Mouse (Mus musculus) testis, adult 2 months (tissue): ENCODE data around the gene Mfsd9. TPM values are rescaled to one million over a fixed set of nuclear protein-coding genes. Genes with fewer than 3 reads are reported as not detected.

ENCODE experiments used
- H3K27ac ChIP-seq: fragments of 200-500 bp; 2 replicates; pipeline ENCODE4 v1.5.1; 2012; ENCODE audit warnings: low read depth, low read length; ENCODE audit not compliant: control insufficient read depth, insufficient read depth
- H3K27me3 ChIP-seq: fragments of 200-500 bp; 2 replicates; pipeline ENCODE4 v1.6.1; 2012; ENCODE audit warnings: mild to moderate bottlenecking, low read length, moderate library complexity; ENCODE audit not compliant: control insufficient read depth, insufficient read depth
- H3K36me3 ChIP-seq: fragments of 200-500 bp; 2 replicates; pipeline ENCODE4 v1.6.1; 2012; ENCODE audit warnings: mild to moderate bottlenecking, low read length; ENCODE audit not compliant: control insufficient read depth, insufficient read depth
- H3K4me1 ChIP-seq: fragments of 200-500 bp; 2 replicates; pipeline ENCODE4 v1.6.1; 2012; ENCODE audit warnings: low read length; ENCODE audit not compliant: control insufficient read depth, insufficient read depth
- H3K4me3 ChIP-seq: fragments of 200-500 bp; 2 replicates; pipeline ENCODE4 v1.5.1; 2012; ENCODE audit warnings: low read depth, mild to moderate bottlenecking, low read length, moderate library complexity, mixed read lengths; ENCODE audit not compliant: control insufficient read depth
- CTCF ChIP-seq: fragments of 200-500 bp; IDR thresholded peaks from 2 replicates; pipeline ENCODE4 v1.5.1; 2012; ENCODE audit warnings: low read depth, mild to moderate bottlenecking, inconsistent platforms, low read length, moderate library complexity; ENCODE audit not compliant: control insufficient read depth, insufficient read depth, insufficient replicate concordance
- POLR2A ChIP-seq: fragments of 200-500 bp; IDR thresholded peaks from 2 replicates; pipeline ENCODE4 v1.6.1; 2012; ENCODE audit warnings: low read depth, mild to moderate bottlenecking, inconsistent platforms, low read length, moderate library complexity; ENCODE audit not compliant: control insufficient read depth
- polyA plus RNA-seq: library from polyadenylated mRNA; depleted of rRNA; stranded (reverse); fragments of >200 nt; gene quantifications from 2 replicates; pipeline ENCODE4 v1.2.3, GENCODE M21; 2012; rRNA removed

The Mfsd9 gene
- polyA plus RNA-seq, 1 experiment: 11.9 TPM

GRCm38 (mm10) chr1:40737671-40738070 lies 52.8 kb downstream of the Mfsd9 start:
- TF ChIP-seq CTCF (no peak), POLR2A (no peak)
- no peak overlapping the region for H3K4me3 ChIP-seq
- H3K27ac ChIP-seq: no peak overlapping the region
- H3K4me1 ChIP-seq: no peaks in the 10 kb centered on the region
- H3K27me3 ChIP-seq: no peaks in the 10 kb centered on the region
- no peaks in the 10 kb centered on the region for H3K36me3 ChIP-seq

- Histone ChIP-seq H3K27ac (no peak overlapping the region), H3K27me3 (no peaks in the 10 kb centered on the region), H3K4me3 (no peak overlapping the region), H3K36me3 (no peaks in the 10 kb centered on the region), H3K4me1 (no peaks in the 10 kb centered on the region)
- no peak for TF ChIP-seq CTCF
- TF ChIP-seq POLR2A: no peak
These were observed 61.9 kb downstream of the Mfsd9 start for GRCm38 (mm10) chr1:40728636-40729035.

- Histone ChIP-seq H3K27me3 (no peaks in the 10 kb centered on the region), H3K4me1 (no peaks in the 10 kb centered on the region), H3K36me3 (no peaks in the 10 kb centered on the region), H3K27ac (no peak overlapping the region), H3K4me3 (no peak overlapping the region)
- TF ChIP-seq CTCF: no peak
- no peak for TF ChIP-seq POLR2A
These were observed 63.1 kb downstream of the Mfsd9 start for GRCm38 (mm10) chr1:40727404-40727803.

GRCm38 (mm10) chr1:40726051-40726450 lies 64.4 kb downstream of the Mfsd9 start:
- no peaks in the 10 kb centered on the region for H3K36me3 ChIP-seq
- no peaks in the 10 kb centered on the region for H3K4me1 ChIP-seq
- no peak overlapping the region for H3K4me3 ChIP-seq
- no peak for TF ChIP-seq POLR2A
- no peak for TF ChIP-seq CTCF
- no peak overlapping the region for H3K27ac ChIP-seq
- no peaks in the 10 kb centered on the region for H3K27me3 ChIP-seq

Other genes with a start within 250 kb of the Mfsd9 start
- gene Slc9a4, start 210.6 kb downstream of the Mfsd9 start, polyA plus RNA-seq: 1.4 and 2.3 TPM in 2 replicates
- gene Slc9a2, start 110.1 kb downstream of the Mfsd9 start, polyA plus RNA-seq: 4.9 and 6.2 TPM in 2 replicates
- 0.23 TPM in 2 replicates for gene Tmem182, start 14.9 kb upstream of the Mfsd9 start, polyA plus RNA-seq